Comparison of ENCODE assay signal across 7 mouse cellular contexts in the genomic region with DNA sequence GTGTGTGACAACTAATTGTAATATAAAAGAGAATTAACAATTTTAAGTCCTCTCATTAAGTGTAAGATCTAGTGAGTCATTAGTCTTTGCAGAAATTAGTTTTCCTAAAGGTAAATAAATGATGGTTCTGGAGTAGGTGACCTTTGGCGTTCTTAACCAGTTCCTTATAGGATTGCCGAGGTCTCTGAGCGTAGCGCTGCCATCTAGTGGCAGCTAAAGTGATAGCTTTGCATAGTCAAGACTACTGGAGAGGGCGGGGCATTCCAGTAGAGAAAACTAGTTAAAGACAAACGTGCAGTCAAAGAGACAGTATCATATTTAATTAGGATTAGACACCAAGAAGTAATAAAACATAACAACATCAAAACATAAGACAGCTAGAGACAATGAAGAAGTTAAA.
DNase-seq lines count a peak whose midpoint lies in the region; ATAC-seq and TF ChIP-seq lines count a peak whose summit lies in the region.

No protein-coding gene starts in this region.

- no peak overlapping the region for H3K27ac ChIP-seq in ES-E14 (ENCODE audit: insufficient read depth, low read depth, low read length, poor library complexity, severe bottlenecking)
- no peak overlapping the region for H3K27ac ChIP-seq in hindbrain, embryonic 14.5 days
- H3K27ac ChIP-seq in midbrain, embryonic 10.5 days (replicated peaks): no peak overlapping the region

- in situ Hi-C loops in ES-E14 (cut with MboI; ENCODE audit: low sequenced_read_pairs in 2 of 2, unreplicated experiment in 2 of 2): no loop called here

- H3K27me3 ChIP-seq in hindbrain, embryonic 14.5 days (ENCODE audit: control insufficient read depth, insufficient read depth, low read length): no peaks in the 10 kb centered on the region
- H3K27me3 ChIP-seq in midbrain, embryonic 10.5 days (ENCODE audit: low read depth, poor library complexity, severe bottlenecking): no peaks in the 10 kb centered on the region

- DNase-seq in ES-E14 (ENCODE audit: low read depth, low spot score) (peak; percentile 54), WW6 (ENCODE audit: low read depth, low spot score) (peak; percentile 29)
- DNase-seq in cerebellum, postnatal 4 days (ENCODE audit: low spot score in 2 of 2): peak; percentile 27 to 49
- peak; percentile 73 for DNase-seq in hindbrain, embryonic 14.5 days (ENCODE audit: low spot score)
- peak; percentile 55 to 62 for DNase-seq in left cerebral cortex, adult 18-20 months (ENCODE audit: low spot score in 2 of 2)
- DNase-seq in midbrain, embryonic 10.5 days (ENCODE audit: low spot score): peak; percentile 36
- peak; percentile 51 for DNase-seq in testis, postnatal 10 days (ENCODE audit: low spot score)

- H3K4me1 ChIP-seq in ES-E14 (ENCODE audit: control insufficient read depth in 2 of 2, insufficient read depth in 2 of 2, low read length in 2 of 2, poor library complexity in 1 of 2): no peaks in the 10 kb centered on the region
- H3K4me1 ChIP-seq in hindbrain, embryonic 14.5 days (replicated peaks; ENCODE audit: control insufficient read depth, insufficient read depth, low read length): no peaks in the 10 kb centered on the region
- H3K4me1 ChIP-seq in midbrain, embryonic 10.5 days: no peaks in the 10 kb centered on the region

- no peaks in the 10 kb centered on the region for H3K9me3 ChIP-seq in ES-E14 (ENCODE audit: control insufficient read depth, insufficient read depth, low read depth, low read length)
- H3K9me3 ChIP-seq in hindbrain, embryonic 14.5 days (ENCODE audit: control insufficient read depth, low read length): no peaks in the 10 kb centered on the region
- no peaks in the 10 kb centered on the region for H3K9me3 ChIP-seq in midbrain, embryonic 10.5 days (replicated peaks)

- no peak overlapping the region for H3K4me3 ChIP-seq in ES-E14 (ENCODE audit: insufficient read depth in 1 of 2, low read depth in 1 of 2, low read length in 2 of 2, poor library complexity in 1 of 2, severe bottlenecking in 1 of 2)
- H3K4me3 ChIP-seq in hindbrain, embryonic 14.5 days (replicated peaks; ENCODE audit: low read length): no peak overlapping the region
- no peak overlapping the region for H3K4me3 ChIP-seq in midbrain, embryonic 10.5 days

- no peak overlapping the region for H3K9ac ChIP-seq in ES-E14 (ENCODE audit: insufficient read depth, low read depth, low read length, poor library complexity, severe bottlenecking)
- H3K9ac ChIP-seq in hindbrain, embryonic 14.5 days: no peak overlapping the region

- no peak overlapping the region for H3K4me2 ChIP-seq in hindbrain, embryonic 14.5 days (replicated peaks)

- WGBS in hindbrain, embryonic 14.5 days: 2% methylated on average over 6 of the region's 6 CpGs
- 6% methylated on average over 6 of the region's 6 CpGs for WGBS in midbrain, embryonic 10.5 days

- H3K36me3 ChIP-seq in ES-E14 (ENCODE audit: control insufficient read depth, insufficient read depth, low read length, poor library complexity, severe bottlenecking): no peaks in the 10 kb centered on the region
- H3K36me3 ChIP-seq in hindbrain, embryonic 14.5 days (replicated peaks; ENCODE audit: control insufficient read depth, insufficient read depth): no peaks in the 10 kb centered on the region
- H3K36me3 ChIP-seq in midbrain, embryonic 10.5 days: no peaks in the 10 kb centered on the region

- ATAC-seq in hindbrain, embryonic 14.5 days (ENCODE audit: low FRiP score): peak; percentile 79; the same call in 1 of the 2 replicates

TF ChIP-seq in ES-E14, 5 proteins besides CTCF, POLR2A, EP300 and RAD21:
- TF ChIP-seq ZNF384 (IDR thresholded peaks at IDR 0.05; ENCODE audit: low read depth, low read length): no peak
- peak; percentile 58; the same call in 1 of the 2 replicates for TF ChIP-seq ZC3H11A (IDR thresholded peaks at IDR 0.05; ENCODE audit: borderline replicate concordance, low read depth, low read length)
